Mouse (Mus musculus): ENCODE results near the gene Acsm3.

The Acsm3 gene

GRCm38 (mm10) chr7:119800991-119801390, 40.3 kb downstream of the Acsm3 start:
- no peak for DNase-seq

GRCm38 (mm10) chr7:119807396-119807795, 46.7 kb downstream of the Acsm3 start:
- DNase-seq, result no peak

- no peak for DNase-seq
Observed at GRCm38 (mm10) chr7:119808723-119809122, 48.0 kb downstream of the Acsm3 start.

- no peak for DNase-seq
Observed at GRCm38 (mm10) chr7:119835371-119835770, 74.6 kb downstream of the Acsm3 start.

- no peak for DNase-seq
Observed at GRCm38 (mm10) chr7:119835996-119836777, 75.5 kb downstream of the Acsm3 start.

All from cerebellum, adult 9-11 months (tissue).